Mouse (Mus musculus) limb, embryonic 10.5 days (tissue): ENCODE results near the gene Gstm5. TPM values are rescaled to one million over a fixed set of nuclear protein-coding genes. Genes with fewer than 3 reads are reported as not detected.

Experiments
- DNase-seq: peaks from one replicate; pipeline ENCODE4 v3.0.0-alpha.2; 2017; ENCODE audit warnings: low spot score
- H3K27ac ChIP-seq: fragments of 300-500 bp; sonication (generic); 2 replicates; pipeline ENCODE4 v1.5.1; 2016; ENCODE audit warnings: mild to moderate bottlenecking
- H3K27me3 ChIP-seq: fragments of 300-500 bp; sonication (generic); 2 replicates; pipeline ENCODE4 v1.6.1; 2016; ENCODE audit warnings: low read depth, mild to moderate bottlenecking; ENCODE audit not compliant: poor library complexity, severe bottlenecking
- H3K36me3 ChIP-seq: fragments of 300-500 bp; sonication (generic); 2 replicates; pipeline ENCODE4 v1.6.1; 2016; ENCODE audit warnings: mild to moderate bottlenecking, moderate library complexity
- H3K4me1 ChIP-seq: fragments of 300-500 bp; sonication (generic); 2 replicates; pipeline ENCODE4 v1.6.1; 2016
- H3K4me3 ChIP-seq: fragments of 300-500 bp; sonication (generic); 2 replicates; pipeline ENCODE4 v1.5.1; 2016; ENCODE audit warnings: mild to moderate bottlenecking, moderate library complexity
- H3K9me3 ChIP-seq: fragments of 300-500 bp; sonication (generic); replicated peaks from 2 replicates; pipeline ENCODE4 v1.6.1; 2016; ENCODE audit warnings: mild to moderate bottlenecking
- WGBS: fragments of 180-500 bp; shearing (Covaris S2); methylation state at CpG from one replicate; pipeline ENCODE4 v1.1.7; 2016; 5-methylcytosine and 5-hydroxymethylcytosine counted together
- polyA plus RNA-seq: library from polyadenylated mRNA; unstranded; fragments of >200 nt; fragmentation: Nextera tagmentation; extraction: Ambion mirVana; gene quantifications from 2 replicates; pipeline ENCODE4 v1.2.1, GENCODE M21; 2016

Gstm5 gene
- polyA plus RNA-seq, 1 experiment from 2014 or later, result 203 TPM

GRCm38 (mm10) chr3:107862471-107862870, 33.1 kb upstream of the Gstm5 start:
- H3K4me1 ChIP-seq, result peaks cover 19% of the 10 kb centered on the region
- no peaks in the 10 kb centered on the region for H3K36me3 ChIP-seq
- WGBS, result 84% methylated on average over 2 of the region's 2 CpGs
- no peak overlapping the region for H3K4me3 ChIP-seq
- H3K27ac ChIP-seq, result no peak overlapping the region
- DNase-seq, result no peak
- no peaks in the 10 kb centered on the region for H3K9me3 ChIP-seq
- H3K27me3 ChIP-seq, result no peaks in the 10 kb centered on the region

GRCm38 (mm10) chr3:107863471-107863870, 32.1 kb upstream of the Gstm5 start:
- no peak overlapping the region for H3K4me3 ChIP-seq
- WGBS, result 86% methylated on average over 5 of the region's 5 CpGs

GRCm38 (mm10) chr3:107863898-107864603, 31.6 kb upstream of the Gstm5 start:
- Histone ChIP-seq H3K27ac (peak overlapping the region; percentile 44; the same call in 1 of the 2 replicates), H3K36me3 (no peaks in the 10 kb centered on the region), H3K9me3 (no peaks in the 10 kb centered on the region), H3K4me3 (no peak overlapping the region), H3K27me3 (no peaks in the 10 kb centered on the region), H3K4me1 (peaks cover 17% of the 10 kb centered on the region)
- WGBS, result 13% methylated on average over 2 of the region's 2 CpGs
- DNase-seq, result peak; percentile 93

More at GRCm38 (mm10) chr3:107863471-107863870, 32.1 kb upstream of the Gstm5 start:
- Histone ChIP-seq H3K36me3 (no peaks in the 10 kb centered on the region), H3K27ac (peak overlapping the region; percentile 44), H3K9me3 (no peaks in the 10 kb centered on the region), H3K27me3 (no peaks in the 10 kb centered on the region), H3K4me1 (peaks cover 16% of the 10 kb centered on the region)
- DNase-seq, result no peak

GRCm38 (mm10) chr3:107865364-107866091, 30.1 kb upstream of the Gstm5 start:
- peaks cover 18% of the 10 kb centered on the region for H3K4me1 ChIP-seq
- no peaks in the 10 kb centered on the region for H3K27me3 ChIP-seq
- no peaks in the 10 kb centered on the region for H3K9me3 ChIP-seq
- H3K4me3 ChIP-seq, result no peak overlapping the region
- no peaks in the 10 kb centered on the region for H3K36me3 ChIP-seq
- WGBS, result 77% methylated on average over 10 of the region's 10 CpGs
- no peak overlapping the region for H3K27ac ChIP-seq
- no peak for DNase-seq

- Histone ChIP-seq H3K4me3 (no peak overlapping the region), H3K27me3 (no peaks in the 10 kb centered on the region), H3K27ac (peak overlapping the region; percentile 53; the same call in 1 of the 2 replicates), H3K4me1 (peaks cover 18% of the 10 kb centered on the region), H3K36me3 (no peaks in the 10 kb centered on the region), H3K9me3 (no peaks in the 10 kb centered on the region)
- WGBS, result 6% methylated on average over 8 of the region's 8 CpGs
- DNase-seq, result peak; percentile 87
Observed at GRCm38 (mm10) chr3:107867086-107867485, 28.5 kb upstream of the Gstm5 start.

GRCm38 (mm10) chr3:107868452-107868851, 27.2 kb upstream of the Gstm5 start:
- Histone ChIP-seq H3K27ac (no peak overlapping the region), H3K36me3 (no peaks in the 10 kb centered on the region), H3K9me3 (no peaks in the 10 kb centered on the region), H3K4me3 (no peak overlapping the region), H3K4me1 (peaks cover 17% of the 10 kb centered on the region), H3K27me3 (no peaks in the 10 kb centered on the region)
- WGBS, result 88% methylated on average over 22 of the region's 22 CpGs
- no peak for DNase-seq

GRCm38 (mm10) chr3:107869097-107869496, 26.5 kb upstream of the Gstm5 start:
- H3K36me3 ChIP-seq, result no peaks in the 10 kb centered on the region
- no peaks in the 10 kb centered on the region for H3K9me3 ChIP-seq
- 45% methylated on average over 7 of the region's 7 CpGs for WGBS
- no peak overlapping the region for H3K4me3 ChIP-seq
- peaks cover 17% of the 10 kb centered on the region; the same call in 1 of the 2 replicates for H3K4me1 ChIP-seq
- peak overlapping the region; percentile 74 for H3K27ac ChIP-seq
- no peak for DNase-seq
- no peaks in the 10 kb centered on the region for H3K27me3 ChIP-seq

GRCm38 (mm10) chr3:107869925-107870324, 25.7 kb upstream of the Gstm5 start:
- Histone ChIP-seq H3K27me3 (no peaks in the 10 kb centered on the region), H3K27ac (no peak overlapping the region), H3K4me3 (no peak overlapping the region), H3K9me3 (no peaks in the 10 kb centered on the region), H3K36me3 (no peaks in the 10 kb centered on the region), H3K4me1 (peaks cover 17% of the 10 kb centered on the region; the same call in 1 of the 2 replicates)
- DNase-seq, result no peak
- 75% methylated on average over 4 of the region's 4 CpGs for WGBS

GRCm38 (mm10) chr3:107873335-107874251, 22.0 kb upstream of the Gstm5 start:
- WGBS, result 80% methylated on average over 24 of the region's 24 CpGs

GRCm38 (mm10) chr3:107875231-107875630, 20.4 kb upstream of the Gstm5 start:
- WGBS, result 68% methylated on average over 6 of the region's 6 CpGs
- no peaks in the 10 kb centered on the region for H3K9me3 ChIP-seq
- H3K4me3 ChIP-seq, result no peak overlapping the region
- 0 out of 2 replicates have a peak, but pooled peaks cover 5% of the 10 kb centered on the region for H3K4me1 ChIP-seq
- DNase-seq, result no peak
- no peaks in the 10 kb centered on the region for H3K36me3 ChIP-seq
- no peaks in the 10 kb centered on the region for H3K27me3 ChIP-seq
- no peak overlapping the region for H3K27ac ChIP-seq

More at GRCm38 (mm10) chr3:107873335-107874251, 22.0 kb upstream of the Gstm5 start:
- H3K27me3 ChIP-seq, result no peaks in the 10 kb centered on the region
- H3K27ac ChIP-seq, result peak overlapping the region; percentile 30; the same call in 1 of the 2 replicates
- no peaks in the 10 kb centered on the region for H3K9me3 ChIP-seq
- no peak for DNase-seq
- H3K36me3 ChIP-seq, result no peaks in the 10 kb centered on the region
- no peak overlapping the region for H3K4me3 ChIP-seq
- H3K4me1 ChIP-seq, result peaks cover 10% of the 10 kb centered on the region; the same call in 1 of the 2 replicates

GRCm38 (mm10) chr3:107877005-107877404, 18.6 kb upstream of the Gstm5 start, which contains the start of gene Eps8l3:
TSS of gene Eps8l3 (plus strand) at chr3:107877229.
- Histone ChIP-seq H3K36me3 (no peaks in the 10 kb centered on the region), H3K27ac (no peak within 1 kb of the TSS), H3K9me3 (no peaks in the 10 kb centered on the region), H3K4me1 (0 out of 2 replicates have a peak, but pooled peaks cover 5% of the 10 kb centered on the region), H3K27me3 (no peaks in the 10 kb centered on the region), H3K4me3 (no peak within 1 kb of the TSS)
- WGBS, result 88% methylated on average over 5 of the region's 5 CpGs
- DNase-seq, result no peak
